Mouse (Mus musculus): ENCODE results near the gene Efcab1.

DNA sequence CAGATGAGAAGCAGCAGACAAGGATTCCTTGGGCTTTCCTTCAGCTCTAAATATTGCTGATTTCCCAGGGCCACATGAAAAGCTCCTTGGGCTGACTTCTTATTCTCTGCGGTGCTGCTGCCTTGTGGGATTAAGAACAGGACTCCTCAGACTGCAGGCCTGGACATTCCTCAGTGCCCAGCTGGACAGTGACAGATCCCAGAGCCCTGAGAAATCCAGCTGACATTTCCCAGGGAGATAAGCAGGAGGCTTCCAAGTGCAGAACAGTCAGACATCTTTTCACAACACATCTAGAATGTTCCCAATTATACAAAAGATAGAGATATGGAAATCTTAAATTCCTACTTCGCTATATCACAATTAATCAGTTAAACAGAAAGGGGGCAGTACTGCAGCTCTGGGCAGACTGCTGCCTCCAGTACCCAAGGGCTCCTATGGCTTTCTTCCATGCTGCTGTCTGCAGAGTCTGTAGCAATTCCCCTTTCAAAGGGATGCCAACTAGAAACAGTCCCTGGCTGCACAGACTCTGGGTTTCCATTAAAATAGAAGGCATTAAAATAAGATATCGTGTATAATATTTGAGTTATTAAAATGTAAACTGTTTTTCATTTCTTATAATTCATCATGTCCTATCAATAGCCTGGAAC, 86.2 kb downstream of the Efcab1 start:
- TF ChIP-seq POLR2A (IDR thresholded peaks at IDR 0.05; ENCODE audit: low read depth, low read length) (no peak), CTCF (IDR thresholded peaks at IDR 0.05; ENCODE audit: borderline replicate concordance, insufficient read depth, low read length) (no peak)

All from embryonic fibroblast, embryonic 13.5 days (primary cell).